Mouse (Mus musculus) CH12F3 (cell line): ENCODE results near the gene Znrf4.

Experiments
- in situ Hi-C: fragments of 300-500 bp; cut with MboI; formaldehyde crosslinking; loops from 2 replicates; pipeline ENCODE4 v1.14.3; 2020; ENCODE audit warnings: low sequenced_read_pairs

The Znrf4 gene

DNA sequence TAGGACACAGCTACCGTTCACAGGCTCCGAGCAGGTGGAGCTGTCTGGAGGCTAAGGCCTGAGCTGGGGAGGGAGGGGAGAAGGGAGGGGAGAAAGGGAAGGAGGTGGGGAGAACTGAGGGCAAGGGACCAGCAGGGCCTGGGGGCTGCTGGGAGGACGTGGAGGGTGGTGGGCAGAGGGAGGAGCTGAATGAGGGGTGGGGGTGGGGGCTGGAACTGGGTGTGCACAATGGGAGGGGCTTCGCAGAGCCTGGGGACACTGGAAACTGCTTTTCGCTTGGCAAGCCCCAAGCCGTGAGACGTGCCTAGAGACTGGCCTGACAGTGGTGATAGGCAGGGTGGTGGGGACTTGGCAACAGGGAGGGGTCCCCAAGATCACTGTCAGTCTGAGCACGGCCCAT lies 43.0 kb downstream of the Znrf4 start:
- in situ Hi-C loops, result no loop called here

DNA sequence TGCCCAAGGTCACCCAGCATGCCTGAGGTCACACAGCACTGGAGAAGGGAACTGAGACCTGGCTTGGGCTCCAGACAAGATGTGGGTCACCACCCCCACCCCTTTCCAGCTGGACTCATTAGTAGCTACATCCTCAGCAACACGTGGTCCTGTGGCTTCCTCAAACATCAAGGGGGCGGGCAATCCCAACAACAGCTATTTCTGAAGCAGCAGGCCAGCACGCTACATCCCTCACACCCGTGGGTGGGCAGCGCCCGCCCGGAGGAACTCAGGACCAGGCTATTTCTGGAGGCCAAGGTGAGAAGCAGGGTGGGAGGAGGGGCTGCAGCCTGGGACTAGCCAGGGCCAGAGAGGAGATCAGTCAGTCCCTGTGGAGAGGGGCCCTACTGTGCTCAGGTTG lies 43.4 kb downstream of the Znrf4 start:
- in situ Hi-C loops, result no loop called here

DNA sequence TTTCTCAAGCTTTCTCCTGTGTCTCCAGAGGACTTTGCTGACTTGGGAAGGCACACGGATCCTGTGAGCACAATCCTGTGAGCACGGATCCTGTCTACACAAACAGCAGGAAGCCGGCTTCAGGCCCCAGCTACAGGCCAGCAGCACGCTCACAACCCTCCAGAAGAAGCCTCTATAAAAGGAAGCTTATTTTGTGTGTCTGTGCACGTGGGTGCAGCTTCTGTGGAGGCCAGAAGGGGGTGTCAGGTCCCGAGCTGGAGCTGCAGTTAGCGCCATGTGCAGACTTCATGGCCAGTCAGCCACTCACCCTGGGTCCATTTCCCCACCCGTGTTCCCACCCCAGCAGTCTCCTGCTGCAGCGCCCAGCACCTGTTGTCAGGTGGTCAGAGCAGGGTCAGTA lies 43.9 kb downstream of the Znrf4 start:
- in situ Hi-C loops, result no loop called here

DNA sequence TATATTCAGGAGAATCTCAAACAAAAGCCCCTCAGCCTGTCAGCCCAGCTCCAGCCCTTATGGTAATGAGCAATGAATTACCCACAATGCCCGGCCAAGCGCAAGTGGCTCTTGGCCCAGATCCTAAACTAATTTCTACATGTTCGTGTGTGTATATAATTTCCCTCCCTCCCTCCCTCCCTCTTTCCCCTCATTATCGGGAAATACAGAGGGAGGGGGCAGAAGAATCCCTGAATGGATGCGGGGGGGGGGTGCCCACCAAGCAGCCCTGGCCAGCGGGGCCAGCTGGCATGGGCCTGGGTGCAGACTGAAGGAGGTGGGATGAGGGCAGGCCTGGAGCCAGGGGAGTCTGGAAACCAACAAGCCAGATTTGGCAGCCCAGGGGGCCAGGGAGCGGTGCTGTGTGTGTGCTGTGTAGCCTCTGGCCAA lies 44.8 kb downstream of the Znrf4 start:
- in situ Hi-C loops, result no loop called here

DNA sequence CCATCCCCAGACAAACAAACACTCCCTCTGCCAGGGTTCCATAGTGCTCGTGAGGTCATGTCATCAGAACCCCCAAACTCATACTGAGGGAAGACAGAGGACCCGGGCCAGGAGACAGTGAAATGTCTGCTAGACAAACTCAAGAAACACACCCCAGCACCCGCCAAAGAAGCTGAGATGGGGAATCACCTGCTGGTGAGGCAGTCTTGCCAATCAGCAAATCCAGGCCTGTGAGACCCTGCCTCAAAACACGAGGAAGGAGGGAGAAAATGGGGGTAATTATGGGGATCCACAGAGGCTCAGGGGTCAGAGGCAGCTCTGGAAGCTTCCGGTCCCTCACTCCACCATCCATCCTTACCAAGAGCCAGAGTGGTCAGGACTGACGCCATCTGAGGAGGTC lies 45.5 kb downstream of the Znrf4 start:
- in situ Hi-C loops, result no loop called here

DNA sequence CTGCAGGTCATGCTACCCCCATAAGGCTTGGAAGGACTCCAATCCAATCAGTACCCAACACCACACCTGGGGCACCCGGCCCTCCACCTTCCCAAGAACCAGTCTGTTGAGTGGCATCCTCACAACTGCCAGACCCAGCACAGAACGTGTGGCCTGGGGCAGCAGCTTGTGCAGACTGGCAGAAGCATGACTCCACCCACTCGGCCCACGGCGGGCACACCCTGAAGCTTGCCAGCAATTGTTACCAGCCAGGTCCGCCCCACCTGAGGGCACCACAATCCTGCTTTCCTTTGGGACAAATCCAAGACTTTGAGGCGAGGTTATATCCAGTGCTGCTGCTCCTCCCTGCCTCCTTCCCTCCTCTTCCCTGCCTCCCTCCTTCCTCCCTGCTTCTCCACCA lies 47.4 kb downstream of the Znrf4 start:
- in situ Hi-C loops, result no loop called here

DNA sequence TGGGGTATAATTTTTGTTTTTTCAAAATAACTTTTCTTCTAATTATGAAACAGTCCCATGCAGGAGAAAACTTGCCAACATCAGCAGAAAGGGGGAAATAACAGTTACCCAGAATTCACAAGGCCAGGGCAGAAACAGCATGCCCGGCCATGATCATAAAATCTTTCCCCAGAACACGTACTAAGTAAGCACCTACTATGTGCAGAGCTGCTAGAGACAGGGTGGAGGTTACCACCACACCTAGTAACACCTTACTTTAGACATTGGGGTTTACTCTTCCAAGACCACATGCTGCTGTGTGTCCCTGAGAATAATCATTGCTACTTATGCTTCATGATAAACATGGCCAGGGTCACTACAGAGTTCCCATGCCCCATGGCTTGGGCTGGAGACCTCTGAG lies 47.9 kb downstream of the Znrf4 start:
- in situ Hi-C loops, result no loop called here

DNA sequence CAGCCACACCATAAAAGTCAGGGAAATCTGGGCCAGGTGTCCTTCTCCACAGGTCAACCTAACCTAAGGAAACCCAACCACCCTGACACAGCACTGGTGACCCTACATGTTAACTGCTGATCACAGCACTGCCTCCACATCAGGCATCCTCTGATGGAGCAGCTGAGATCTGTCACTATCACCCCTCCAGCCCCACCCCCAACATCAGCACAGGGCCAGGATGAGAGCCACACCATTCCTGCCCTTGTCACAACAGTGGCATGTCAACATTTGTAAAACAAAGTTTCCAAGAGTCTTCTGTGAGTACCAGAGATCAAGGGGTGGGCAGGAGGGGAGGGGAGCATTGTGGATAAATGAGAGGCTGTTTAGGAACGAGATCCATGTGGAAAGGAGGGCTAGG lies 48.7 kb downstream of the Znrf4 start:
- in situ Hi-C loops, result no loop called here

DNA sequence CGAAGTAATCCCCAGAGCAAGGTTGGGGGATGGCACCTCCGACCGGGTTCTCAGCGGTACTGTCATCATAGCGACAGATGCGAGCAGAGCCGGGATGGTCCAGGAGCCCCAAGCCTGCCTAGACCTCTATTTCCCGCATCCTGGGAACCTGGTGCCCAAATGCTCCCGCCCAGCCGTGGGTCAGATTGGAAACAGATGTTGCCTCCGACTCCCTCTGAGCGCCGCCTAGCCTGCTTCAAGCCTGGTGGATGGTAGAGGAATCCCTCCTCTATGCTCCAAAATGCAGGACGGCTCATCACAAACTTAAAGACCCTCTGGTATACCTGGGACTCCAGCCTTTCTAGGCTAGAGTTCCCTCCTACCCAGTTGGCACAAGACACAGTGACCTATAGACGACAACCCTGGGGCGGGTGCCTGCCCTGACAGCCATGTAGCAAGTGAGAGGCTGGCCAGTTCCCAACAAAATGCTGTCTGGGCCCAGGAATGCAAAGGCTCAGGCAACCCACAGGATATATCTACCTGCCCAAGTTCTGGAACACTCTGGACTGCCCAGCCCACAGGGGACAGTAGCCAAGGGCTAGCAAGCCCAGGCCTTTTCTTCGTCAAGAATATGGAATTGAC lies 49.3 kb downstream of the Znrf4 start:
- in situ Hi-C loops, result no loop called here

DNA sequence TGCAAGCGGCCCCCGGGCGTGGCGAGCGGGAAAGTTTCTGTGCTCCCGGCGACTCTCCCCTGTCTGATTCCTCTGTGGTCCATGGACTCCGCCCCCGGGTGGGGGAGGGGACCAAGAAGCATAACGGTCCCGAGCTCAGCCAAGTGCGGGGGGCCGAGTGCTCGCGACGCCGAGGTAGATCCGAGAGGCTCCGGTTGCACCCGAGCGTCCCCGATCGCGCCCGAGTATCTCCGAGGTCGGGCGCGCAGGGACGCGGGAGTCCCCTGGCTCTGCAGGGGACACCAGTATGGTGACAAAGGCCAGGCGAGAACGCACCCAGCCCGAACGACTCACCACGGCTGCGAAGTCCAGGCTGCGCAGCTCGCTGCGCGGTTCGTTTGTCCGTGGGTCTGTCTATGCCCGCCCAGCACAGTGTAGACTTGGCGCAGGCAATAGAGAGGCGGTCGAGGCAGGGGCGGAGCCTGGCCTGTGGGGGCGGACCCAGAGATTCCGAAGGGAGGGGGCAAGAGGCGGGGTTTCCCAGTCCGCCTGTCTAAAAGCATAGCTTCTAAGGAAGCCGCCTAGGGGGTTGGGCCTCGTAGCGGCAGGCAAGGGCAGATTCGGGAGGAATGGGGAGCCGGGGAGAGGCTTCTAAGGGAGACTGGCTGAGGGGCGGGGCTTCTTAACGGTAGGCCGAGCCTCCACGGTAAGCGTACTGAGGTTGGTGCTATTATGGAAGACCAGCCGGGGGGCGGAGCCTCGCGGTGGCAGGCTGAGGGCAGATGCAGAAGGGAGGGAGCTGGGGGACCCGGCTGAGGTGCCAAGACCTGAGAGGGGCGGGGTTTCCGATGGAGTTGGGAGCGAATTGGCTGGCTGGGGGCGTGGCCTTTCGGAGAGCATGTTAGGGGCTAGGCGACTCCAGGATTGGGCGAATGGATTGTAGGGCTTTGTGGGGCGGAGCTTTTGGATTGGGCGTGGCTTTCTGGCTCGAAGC lies 50.2 kb downstream of the Znrf4 start:
- in situ Hi-C loops, result no loop called here
